Comparison of ENCODE assay signal across 8 mouse cellular contexts in the genomic region with DNA sequence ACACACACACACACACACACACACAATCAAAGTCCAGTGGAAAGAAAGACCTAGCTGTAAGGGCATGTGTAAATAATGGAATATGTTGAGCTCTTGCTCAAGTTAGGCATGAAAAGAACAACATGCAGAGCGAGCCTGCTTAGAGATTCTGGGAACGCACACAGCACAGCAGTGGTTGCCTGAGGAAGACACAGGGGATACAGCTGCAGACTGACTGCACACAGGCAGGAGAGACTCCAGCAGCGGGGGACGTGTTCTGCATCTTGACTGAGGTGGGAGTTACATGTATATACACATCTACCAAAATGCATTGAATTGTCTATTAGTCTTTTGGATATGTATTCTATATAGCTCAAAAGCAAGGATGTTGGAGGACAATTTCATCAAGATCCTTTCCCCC. TPM values are rescaled to one million over a fixed set of nuclear protein-coding genes. Genes with fewer than 3 reads are reported as not detected.
DNase-seq lines count a peak whose midpoint lies in the region; ATAC-seq and TF ChIP-seq lines count a peak whose summit lies in the region.

No protein-coding gene starts in this region.

- H3K9me3 ChIP-seq in stomach, embryonic 15.5 days: no peaks in the 10 kb centered on the region
- H3K9me3 ChIP-seq in stomach, postnatal 0 days (ENCODE audit: control insufficient read depth, low read length): no peaks in the 10 kb centered on the region
- no peaks in the 10 kb centered on the region for H3K9me3 ChIP-seq in intestine, embryonic 16.5 days (ENCODE audit: control insufficient read depth, low read length)

- intact Hi-C loops in gastrocnemius, adult 2 months (cut with DNase I): loop anchor here (2.0 kb wide), 1 partner anchor 92 kb away; no protein-coding TSS in a partner anchor

- H3K4me1 ChIP-seq in stomach, embryonic 15.5 days: 0 out of 2 replicates have a peak, but pooled peaks cover 2% of the 10 kb centered on the region
- H3K4me1 ChIP-seq in stomach, postnatal 0 days (replicated peaks; ENCODE audit: control insufficient read depth, insufficient read depth): no peaks in the 10 kb centered on the region
- H3K4me1 ChIP-seq in intestine, embryonic 16.5 days (ENCODE audit: control insufficient read depth, insufficient read depth, low read length): no peaks in the 10 kb centered on the region

- H3K4me3 ChIP-seq in stomach, embryonic 15.5 days (replicated peaks): no peak overlapping the region
- H3K4me3 ChIP-seq in stomach, postnatal 0 days (ENCODE audit: low read depth, low read length): no peak overlapping the region
- H3K4me3 ChIP-seq in intestine, embryonic 16.5 days (ENCODE audit: low read length): no peak overlapping the region
- no peak overlapping the region for H3K4me3 ChIP-seq in gastrocnemius, adult 2 months

- no peak for TF ChIP-seq CTCF in stomach, postnatal 0 days (IDR thresholded peaks at IDR 0.05; ENCODE audit: low read depth)
- no peak for TF ChIP-seq CTCF in gastrocnemius, adult 2 months (IDR thresholded peaks at IDR 0.05)

- H3K27me3 ChIP-seq in stomach, embryonic 15.5 days (replicated peaks): no peaks in the 10 kb centered on the region
- H3K27me3 ChIP-seq in stomach, postnatal 0 days (ENCODE audit: control insufficient read depth, insufficient read depth, low read length): no peaks in the 10 kb centered on the region
- no peaks in the 10 kb centered on the region for H3K27me3 ChIP-seq in intestine, embryonic 16.5 days (replicated peaks; ENCODE audit: control insufficient read depth, insufficient read depth, low read length)

- DNase-seq in kidney, postnatal 4 days: peak; percentile 4 to 6
- no peak for DNase-seq in kidney, adult 9 months
- no peak for DNase-seq in stomach, postnatal 0 days (ENCODE audit: low spot score)
- DNase-seq in gastrocnemius, adult 2 months: no peak
- no peak for DNase-seq in urinary bladder, postnatal 4 days (ENCODE audit: low spot score in 2 of 2)
- DNase-seq in lung, postnatal 4 days: no peak

- 76% methylated on average over 4 of the region's 4 CpGs for WGBS in stomach, embryonic 15.5 days
- WGBS in stomach, postnatal 0 days: 66% methylated on average over 4 of the region's 4 CpGs
- WGBS in intestine, embryonic 16.5 days: 68% methylated on average over 4 of the region's 4 CpGs

- ATAC-seq in stomach, embryonic 15.5 days (ENCODE audit: insufficient read depth, low FRiP score, low read depth): no peak
- ATAC-seq in stomach, postnatal 0 days (ENCODE audit: low FRiP score, low TSS enrichment): no peak
- no peak for ATAC-seq in intestine, embryonic 16.5 days

- no peak for TF ChIP-seq EP300 in stomach, postnatal 0 days (optimal IDR thresholded peaks at IDR 0.05)

- H3K9ac ChIP-seq in stomach, embryonic 15.5 days: no peak overlapping the region
- H3K9ac ChIP-seq in stomach, postnatal 0 days (ENCODE audit: low read length): no peak overlapping the region
- H3K9ac ChIP-seq in intestine, embryonic 16.5 days (ENCODE audit: low read depth, low read length): peak overlapping the region; percentile 17; the same call in 1 of the 2 replicates

- H3K4me2 ChIP-seq in stomach, embryonic 15.5 days: peak overlapping the region; percentile 37; the same call in 1 of the 2 replicates
- H3K4me2 ChIP-seq in stomach, postnatal 0 days (replicated peaks; ENCODE audit: low read depth): no peak overlapping the region
- H3K4me2 ChIP-seq in intestine, embryonic 16.5 days (ENCODE audit: low read depth, low read length): 0 out of 2 replicates have a peak overlapping the region, but pooled peaks have one; percentile 7

- no peaks in the 10 kb centered on the region for H3K36me3 ChIP-seq in stomach, embryonic 15.5 days
- no peaks in the 10 kb centered on the region for H3K36me3 ChIP-seq in stomach, postnatal 0 days (ENCODE audit: control insufficient read depth, insufficient read depth, low read length)
- H3K36me3 ChIP-seq in intestine, embryonic 16.5 days (ENCODE audit: control insufficient read depth, insufficient read depth, low read length): no peaks in the 10 kb centered on the region

- no peak overlapping the region for H3K27ac ChIP-seq in stomach, embryonic 15.5 days
- H3K27ac ChIP-seq in stomach, postnatal 0 days (replicated peaks): no peak overlapping the region
- H3K27ac ChIP-seq in intestine, embryonic 16.5 days (ENCODE audit: low read length): no peak overlapping the region
- no peak overlapping the region for H3K27ac ChIP-seq in gastrocnemius, adult 2 months

RNA-seq across cellular contexts. Expression of gene Ppih, which starts 18.1 kb away (rescaled TPM):
- polyA plus RNA-seq in stomach, embryonic 15.5 days (2015; fragmentation: Nextera tagmentation; extraction: Ambion mirVana): 71.6 and 90.5 TPM in 2 replicates
- polyA plus RNA-seq in stomach, postnatal 0 days (2015; fragmentation: Nextera tagmentation; extraction: Ambion mirVana): 42.0 and 44.7 TPM in 2 replicates
- 69.6 and 73.9 TPM in 2 replicates for polyA plus RNA-seq in intestine, embryonic 16.5 days (2015; fragmentation: Nextera tagmentation; extraction: Ambion mirVana)
- 1 to 10 TPM; 8.1 to 9.6 TPM for total RNA-seq in gastrocnemius, adult 2 months (2021)

RNA-seq across cellular contexts. Expression of gene Ybx1, which starts 44.0 kb away (rescaled TPM):
- 615 and 648 TPM in 2 replicates for polyA plus RNA-seq in stomach, embryonic 15.5 days (2015; fragmentation: Nextera tagmentation; extraction: Ambion mirVana)
- 330 and 339 TPM in 2 replicates for polyA plus RNA-seq in stomach, postnatal 0 days (2015; fragmentation: Nextera tagmentation; extraction: Ambion mirVana)
- polyA plus RNA-seq in intestine, embryonic 16.5 days (2015; fragmentation: Nextera tagmentation; extraction: Ambion mirVana): 420 and 457 TPM in 2 replicates
- total RNA-seq in gastrocnemius, adult 2 months (2021): 100 to 1,000 TPM; 664 to 696 TPM

Comparison
In these comparisons a context has a peak if more than half of its experiments do, and no peak if none do; other contexts are left out.
1. DNase-seq: peak in kidney, postnatal 4 days (2 of 2); none in kidney, adult 9 months (single experiment), stomach, postnatal 0 days (single experiment), gastrocnemius, adult 2 months (single experiment), urinary bladder, postnatal 4 days (0 of 2) and lung, postnatal 4 days (0 of 2).